Mouse (Mus musculus): ENCODE data around the gene Kansl2.
"Not testable (repeated sequence)": the region's sequence is repeated elsewhere in the genome, so short reads cannot be mapped to it uniquely, and the experiment has no call there.

Gene Kansl2

GRCm38 (mm10) chr15:98536828-98537510 lies 2.9 kb upstream of the Kansl2 start:
- DNase-seq (ENCODE audit: low read depth, low spot score) = no peak

- DNase-seq (ENCODE audit: low read depth, low spot score) = no peak
Observed at GRCm38 (mm10) chr15:98535921-98536320, 1.9 kb upstream of the Kansl2 start.

- peak; percentile 44 for DNase-seq (ENCODE audit: low read depth, low spot score)
Observed at GRCm38 (mm10) chr15:98533035-98533531, 981 bp downstream of the Kansl2 start.

- peak; percentile 49 for DNase-seq (ENCODE audit: low read depth, low spot score)
Observed at GRCm38 (mm10) chr15:98532281-98532680, 1.8 kb downstream of the Kansl2 start.

GRCm38 (mm10) chr15:98528066-98528563 lies 5.9 kb downstream of the Kansl2 start:
- no peak for DNase-seq (ENCODE audit: low read depth, low spot score)

- no peak for DNase-seq (ENCODE audit: low read depth, low spot score)
Observed at GRCm38 (mm10) chr15:98527056-98527771, 6.8 kb downstream of the Kansl2 start.

GRCm38 (mm10) chr15:98526057-98526456 lies 8.0 kb downstream of the Kansl2 start:
- DNase-seq (ENCODE audit: low read depth, low spot score) = peak; percentile 49

GRCm38 (mm10) chr15:98521245-98521644 lies 12.8 kb downstream of the Kansl2 start:
- no peak for DNase-seq (ENCODE audit: low read depth, low spot score)

GRCm38 (mm10) chr15:98517380-98518355 lies 16.4 kb downstream of the Kansl2 start:
- peak; percentile 59 for DNase-seq (ENCODE audit: low read depth, low spot score)

- DNase-seq (ENCODE audit: low read depth, low spot score) = not testable (repeated sequence)
Observed at GRCm38 (mm10) chr15:98514845-98515244, 19.2 kb downstream of the Kansl2 start.

GRCm38 (mm10) chr15:98514146-98514545 lies 19.9 kb downstream of the Kansl2 start:
- no peak for DNase-seq (ENCODE audit: low read depth, low spot score)

- not testable (repeated sequence) for DNase-seq (ENCODE audit: low read depth, low spot score)
Observed at GRCm38 (mm10) chr15:98513676-98514075, 20.4 kb downstream of the Kansl2 start.

- no peak for DNase-seq (ENCODE audit: low read depth, low spot score)
Observed at GRCm38 (mm10) chr15:98512799-98513321, 21.2 kb downstream of the Kansl2 start.

- no peak for DNase-seq (ENCODE audit: low read depth, low spot score)
Observed at GRCm38 (mm10) chr15:98512232-98512631, 21.8 kb downstream of the Kansl2 start.

GRCm38 (mm10) chr15:98511386-98511928 lies 22.6 kb downstream of the Kansl2 start:
- DNase-seq (ENCODE audit: low read depth, low spot score) = no peak

GRCm38 (mm10) chr15:98510438-98511385 lies 23.4 kb downstream of the Kansl2 start:
- DNase-seq (ENCODE audit: low read depth, low spot score) = peak; percentile 87

- DNase-seq (ENCODE audit: low read depth, low spot score) = no peak
Observed at GRCm38 (mm10) chr15:98509387-98509786, 24.7 kb downstream of the Kansl2 start.

- DNase-seq (ENCODE audit: low read depth, low spot score) = peak; percentile 54
Observed at GRCm38 (mm10) chr15:98507321-98507720, 26.7 kb downstream of the Kansl2 start.

GRCm38 (mm10) chr15:98506253-98506957 lies 27.7 kb downstream of the Kansl2 start:
- DNase-seq (ENCODE audit: low read depth, low spot score) = no peak
